Mouse (Mus musculus): ENCODE results near the gene Spata45. TPM values are rescaled to one million over a fixed set of nuclear protein-coding genes. Genes with fewer than 3 reads are reported as not detected.
A peak's percentile ranks its signal among the peaks of the same experiment; 100 is the strongest.

The Spata45 gene
- polyA plus RNA-seq (2012; rRNA removed) (not detected in 2 replicates), polyA plus RNA-seq (2014; fragmentation: Nextera tagmentation; extraction: Ambion mirVana) (not detected in 2 replicates)

GRCm38 (mm10) chr1:191036554-191037334, at the start of gene Spata45:
TSS of gene Spata45 (plus strand) at chr1:191036639.
- no peak within 1 kb of the TSS for H3K27ac ChIP-seq
- WGBS (ENCODE audit: insufficient replicate concordance) = 56% methylated on average over 6 of the region's 6 CpGs
- TF ChIP-seq EP300 (IDR thresholded peaks at IDR 0.05; ENCODE audit: low read depth) (no peak), CTCF (IDR thresholded peaks at IDR 0.05; ENCODE audit: low read depth) (no peak)

DNA sequence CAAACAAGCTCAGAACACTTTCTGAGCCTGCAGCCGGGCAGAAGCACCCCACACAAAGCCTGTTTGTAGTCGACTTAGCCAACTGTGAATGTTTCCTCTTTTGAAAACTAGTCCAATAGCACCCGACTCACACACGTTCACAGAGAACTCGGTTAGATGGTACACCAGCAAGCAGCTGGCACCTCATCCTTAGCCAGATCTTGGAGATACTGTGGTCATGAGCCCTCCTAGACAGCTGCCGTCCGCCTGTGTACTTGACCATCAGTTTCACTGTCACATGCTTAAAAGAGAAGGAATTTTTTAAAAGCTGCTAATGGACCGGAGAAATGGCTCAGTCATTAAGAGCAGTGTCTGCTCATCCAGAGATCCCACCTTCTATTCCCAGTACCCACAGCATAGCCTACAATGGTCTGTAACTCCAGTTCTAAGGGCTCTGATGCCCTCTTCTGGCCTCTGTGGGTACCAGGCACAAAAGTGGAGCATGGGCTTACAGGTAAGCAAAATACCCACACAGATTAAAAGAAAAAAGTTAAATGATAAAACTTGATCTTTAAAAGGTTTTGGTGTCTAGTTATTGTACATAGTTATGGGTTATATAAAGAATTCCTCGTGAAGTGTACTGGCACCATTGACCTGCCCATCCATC, 46.9 kb upstream of the Spata45 start:
- H3K4me1 ChIP-seq (replicated peaks; ENCODE audit: control insufficient read depth in 2 of 2, insufficient read depth in 2 of 2, low read length in 1 of 2) = no peaks in the 10 kb centered on the region
- H3K27me3 ChIP-seq (ENCODE audit: control insufficient read depth, insufficient read depth, low read length) = no peaks in the 10 kb centered on the region
- H3K4me3 ChIP-seq (ENCODE audit: insufficient read depth in 1 of 2, low read depth in 2 of 2, low read length in 2 of 2) = no peak overlapping the region
- no peaks in the 10 kb centered on the region for H3K9me3 ChIP-seq (ENCODE audit: control insufficient read depth, low read length)
- WGBS (ENCODE audit: insufficient replicate concordance) = 60% methylated on average over 9 of the region's 9 CpGs
- no peak overlapping the region for H3K27ac ChIP-seq
- DNase-seq (ENCODE audit: low read depth in 3 of 3, low spot score in 3 of 3) (no peak), ATAC-seq (ENCODE audit: insufficient read depth) (no peak)
- no peak overlapping the region for H3K9ac ChIP-seq (replicated peaks)
- no peak for TF ChIP-seq EP300 (IDR thresholded peaks at IDR 0.05; ENCODE audit: low read depth)
- TF ChIP-seq CTCF (IDR thresholded peaks at IDR 0.05; ENCODE audit: low read depth) = peak; percentile 42
- H3K4me2 ChIP-seq (ENCODE audit: low read depth) = no peak overlapping the region
- H3K36me3 ChIP-seq (replicated peaks; ENCODE audit: control insufficient read depth, insufficient read depth, low read depth) = no peaks in the 10 kb centered on the region

More at GRCm38 (mm10) chr1:191036554-191037334, at the start of gene Spata45:
- Histone ChIP-seq H3K27me3 (ENCODE audit: control insufficient read depth, insufficient read depth, low read length) (no peaks in the 10 kb centered on the region), H3K9me3 (ENCODE audit: control insufficient read depth, low read length) (no peaks in the 10 kb centered on the region), H3K36me3 (replicated peaks; ENCODE audit: control insufficient read depth, insufficient read depth, low read depth) (no peaks in the 10 kb centered on the region), H3K9ac (replicated peaks) (no peak within 1 kb of the TSS), H3K4me2 (ENCODE audit: low read depth) (no peak within 1 kb of the TSS), H3K4me1 (replicated peaks; ENCODE audit: control insufficient read depth in 2 of 2, insufficient read depth in 2 of 2, low read length in 1 of 2) (no peaks in the 10 kb centered on the region), H3K4me3 (ENCODE audit: insufficient read depth in 1 of 2, low read depth in 2 of 2, low read length in 2 of 2) (no peak within 1 kb of the TSS)
- DNase-seq (ENCODE audit: low read depth in 3 of 3, low spot score in 3 of 3) (no peak), ATAC-seq (ENCODE audit: insufficient read depth) (no peak)

DNA sequence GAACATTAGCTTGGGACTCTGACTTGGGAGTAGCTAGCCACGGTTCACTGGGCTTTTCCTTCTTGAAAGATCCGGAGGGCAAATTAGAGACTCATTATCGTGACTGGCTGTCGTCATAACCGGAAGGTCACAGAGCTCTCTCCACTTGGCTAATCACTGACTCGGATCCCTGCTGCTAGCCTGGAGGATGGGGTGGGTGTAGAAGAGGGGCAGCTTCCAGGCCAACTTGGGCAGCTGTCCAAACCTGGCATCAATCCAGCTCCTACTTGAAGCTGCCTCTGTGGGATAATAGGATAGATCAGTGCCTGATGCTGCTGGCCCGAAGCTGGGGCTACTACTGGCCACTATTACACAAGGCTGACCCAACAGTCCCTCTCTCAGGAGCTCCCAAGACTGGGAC, 40.9 kb upstream of the Spata45 start:
- TF ChIP-seq CTCF (IDR thresholded peaks at IDR 0.05; ENCODE audit: low read depth) (no peak), EP300 (IDR thresholded peaks at IDR 0.05; ENCODE audit: low read depth) (no peak)
- no peak overlapping the region for H3K27ac ChIP-seq
- H3K4me3 ChIP-seq (ENCODE audit: insufficient read depth in 1 of 2, low read depth in 2 of 2, low read length in 2 of 2) = no peak overlapping the region
- no peak overlapping the region for H3K9ac ChIP-seq (replicated peaks)
- no peaks in the 10 kb centered on the region for H3K27me3 ChIP-seq (ENCODE audit: control insufficient read depth, insufficient read depth, low read length)
- ATAC-seq (ENCODE audit: insufficient read depth) (no peak), DNase-seq (ENCODE audit: low read depth in 3 of 3, low spot score in 3 of 3) (no peak)
- H3K4me2 ChIP-seq (ENCODE audit: low read depth) = no peak overlapping the region
- 67% methylated on average over 7 of the region's 7 CpGs for whole genome bisulfite sequencing (ENCODE audit: insufficient replicate concordance)
- H3K36me3 ChIP-seq (replicated peaks; ENCODE audit: control insufficient read depth, insufficient read depth, low read depth) = no peaks in the 10 kb centered on the region
- no peaks in the 10 kb centered on the region for H3K9me3 ChIP-seq (ENCODE audit: control insufficient read depth, low read length)
- no peaks in the 10 kb centered on the region for H3K4me1 ChIP-seq (replicated peaks; ENCODE audit: control insufficient read depth in 2 of 2, insufficient read depth in 2 of 2, low read length in 1 of 2)

GRCm38 (mm10) chr1:190996346-190996877, 40.0 kb upstream of the Spata45 start:
- TF ChIP-seq CTCF (IDR thresholded peaks at IDR 0.05; ENCODE audit: low read depth) (0 out of 2 replicates have a peak, but pooled peaks have one; percentile 17), EP300 (IDR thresholded peaks at IDR 0.05; ENCODE audit: low read depth) (no peak)
- WGBS (ENCODE audit: insufficient replicate concordance) = 48% methylated on average over 6 of the region's 6 CpGs
- DNase-seq (ENCODE audit: low read depth in 3 of 3, low spot score in 3 of 3) = no peak

GRCm38 (mm10) chr1:190998027-190998426, 38.4 kb upstream of the Spata45 start:
- Histone ChIP-seq H3K27ac (no peak overlapping the region), H3K27me3 (ENCODE audit: control insufficient read depth, insufficient read depth, low read length) (no peaks in the 10 kb centered on the region)

More at GRCm38 (mm10) chr1:190996346-190996877, 40.0 kb upstream of the Spata45 start:
- no peaks in the 10 kb centered on the region for H3K9me3 ChIP-seq (ENCODE audit: control insufficient read depth, low read length)
- ATAC-seq (ENCODE audit: insufficient read depth) = no peak
- H3K27ac ChIP-seq = no peak overlapping the region
- no peak overlapping the region for H3K9ac ChIP-seq (replicated peaks)
- no peak overlapping the region for H3K4me3 ChIP-seq (ENCODE audit: insufficient read depth in 1 of 2, low read depth in 2 of 2, low read length in 2 of 2)
- no peaks in the 10 kb centered on the region for H3K36me3 ChIP-seq (replicated peaks; ENCODE audit: control insufficient read depth, insufficient read depth, low read depth)
- H3K4me1 ChIP-seq (replicated peaks; ENCODE audit: control insufficient read depth in 2 of 2, insufficient read depth in 2 of 2, low read length in 1 of 2) = no peaks in the 10 kb centered on the region
- no peak overlapping the region for H3K4me2 ChIP-seq (ENCODE audit: low read depth)
- no peaks in the 10 kb centered on the region for H3K27me3 ChIP-seq (ENCODE audit: control insufficient read depth, insufficient read depth, low read length)

More at GRCm38 (mm10) chr1:190998027-190998426, 38.4 kb upstream of the Spata45 start:
- H3K9me3 ChIP-seq (ENCODE audit: control insufficient read depth, low read length) = no peaks in the 10 kb centered on the region
- no peak overlapping the region for H3K4me2 ChIP-seq (ENCODE audit: low read depth)
- no peak overlapping the region for H3K9ac ChIP-seq (replicated peaks)
- no peaks in the 10 kb centered on the region for H3K4me1 ChIP-seq (replicated peaks; ENCODE audit: control insufficient read depth in 2 of 2, insufficient read depth in 2 of 2, low read length in 1 of 2)
- no peak for TF ChIP-seq EP300 (IDR thresholded peaks at IDR 0.05; ENCODE audit: low read depth)
- TF ChIP-seq CTCF (IDR thresholded peaks at IDR 0.05; ENCODE audit: low read depth) = no peak
- 45% methylated on average over 1 of the region's 1 CpGs for WGBS (ENCODE audit: insufficient replicate concordance)
- DNase-seq (ENCODE audit: low read depth in 3 of 3, low spot score in 3 of 3) = no peak
- H3K36me3 ChIP-seq (replicated peaks; ENCODE audit: control insufficient read depth, insufficient read depth, low read depth) = no peaks in the 10 kb centered on the region
- no peak for ATAC-seq (ENCODE audit: insufficient read depth)
- H3K4me3 ChIP-seq (ENCODE audit: insufficient read depth in 1 of 2, low read depth in 2 of 2, low read length in 2 of 2) = no peak overlapping the region
